Comparison of ENCODE assay signal across 26 mouse cellular contexts in the genomic region with DNA sequence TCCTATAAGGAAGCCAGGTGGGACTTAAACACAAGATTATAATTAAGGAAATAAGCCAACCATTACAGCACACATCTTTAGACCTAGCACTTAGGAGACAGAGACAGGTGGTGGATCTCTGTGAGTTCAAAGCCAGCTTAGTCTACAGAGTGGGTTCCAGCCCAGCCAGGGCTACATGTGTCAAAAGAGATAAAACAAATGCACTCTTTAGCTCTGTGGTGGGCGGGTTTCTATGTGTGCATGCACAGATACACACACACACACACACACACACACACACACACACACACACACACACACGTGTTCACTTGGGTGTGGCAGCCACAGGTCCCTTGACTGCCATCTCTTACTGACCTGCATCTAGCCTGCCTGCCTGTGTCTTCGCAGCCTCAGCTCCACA. TPM values are rescaled to one million over a fixed set of nuclear protein-coding genes. Genes with fewer than 3 reads are reported as not detected.
DNase-seq lines count a peak whose midpoint lies in the region; ATAC-seq lines count a peak whose summit lies in the region.
"Had no signal": no experiment of that assay in that cellular context is flagged by ENCODE, and none has a peak within 500 bp of the region (broad histone marks: within the 10 kb centered on the region; RNA-seq: fewer than 3 reads in every experiment).

No protein-coding gene starts in this region.

- DNase-seq in kidney, adult 11 months, result no peak
- peak; percentile 28 for DNase-seq in c-Kit-positive CD71-positive TER-119-negative erythroid progenitor cells, embryonic 14.5 days (ENCODE audit: low read depth)
- DNase-seq in frontal cortex, postnatal 10 days (ENCODE audit: low spot score in 2 of 2), result no peak
- DNase-seq in layer of hippocampus, adult 11-12 months (ENCODE audit: low spot score), result no peak
- DNase-seq: adrenal gland, postnatal 25 days; cerebellum, adult 9-11 months; heart, adult 2 months; heart, postnatal 4 days; kidney, adult 18-20 months; lung, embryonic 14.5 days; right cerebral cortex, postnatal 4 days; thymus, adult 2 months; thymus, postnatal 36 days had no signal

- H3K9me3 ChIP-seq in kidney, embryonic 16.5 days (ENCODE audit: low read length), result no peaks in the 10 kb centered on the region
- H3K9me3 ChIP-seq in liver, embryonic 12.5 days (replicated peaks), result no peaks in the 10 kb centered on the region
- H3K9me3 ChIP-seq: embryonic facial prominence, embryonic 13.5 days; heart, embryonic 12.5 days; hindbrain, embryonic 13.5 days; megakaryocyte, embryonic 14.5 days; midbrain, embryonic 13.5 days; neural tube, embryonic 13.5 days had no signal

- no peak overlapping the region for H3K9ac ChIP-seq in kidney, embryonic 16.5 days (replicated peaks; ENCODE audit: low read length)
- H3K9ac ChIP-seq in liver, embryonic 12.5 days, result no peak overlapping the region
- H3K9ac ChIP-seq: embryonic facial prominence, embryonic 13.5 days; heart, embryonic 12.5 days; hindbrain, embryonic 13.5 days; lung, embryonic 14.5 days; midbrain, embryonic 13.5 days; neural tube, embryonic 13.5 days had no signal

- no peak for ATAC-seq in kidney, embryonic 16.5 days (ENCODE audit: low FRiP score, low TSS enrichment)
- peak; percentile 66 for ATAC-seq in liver, embryonic 12.5 days
- peak; percentile 73 for ATAC-seq in megakaryocyte-erythroid progenitor cell, adult 5-6 weeks (replicated peaks; ENCODE audit: low FRiP score, low TSS enrichment, poor library complexity, severe bottlenecking)
- ATAC-seq: CD4-positive, CD25-positive, alpha-beta regulatory T cell, adult 4 months; forebrain, embryonic 16.5 days; midbrain, embryonic 13.5 days had no signal

- peaks cover 50% of the 10 kb centered on the region for H3K4me1 ChIP-seq in kidney, embryonic 16.5 days (ENCODE audit: insufficient read depth, low read length)
- H3K4me1 ChIP-seq in liver, embryonic 12.5 days, result peaks cover 53% of the 10 kb centered on the region

- H3K27ac ChIP-seq in kidney, embryonic 16.5 days (ENCODE audit: low read length), result peak overlapping the region; percentile 73; the same call in 1 of the 2 replicates
- H3K27ac ChIP-seq in liver, embryonic 12.5 days, result no peak overlapping the region
- H3K27ac ChIP-seq: embryonic facial prominence, embryonic 13.5 days; heart, adult 2 months; hindbrain, embryonic 13.5 days; left cerebral cortex, adult 2 months; neural tube, embryonic 13.5 days had no signal

- no peak overlapping the region for H3K4me2 ChIP-seq in kidney, embryonic 16.5 days (replicated peaks; ENCODE audit: low read depth, low read length)
- no peak overlapping the region for H3K4me2 ChIP-seq in liver, embryonic 12.5 days
- H3K4me2 ChIP-seq: embryonic facial prominence, embryonic 13.5 days; heart, embryonic 12.5 days; hindbrain, embryonic 13.5 days; lung, embryonic 14.5 days; midbrain, embryonic 13.5 days; neural tube, embryonic 13.5 days had no signal

- H3K27me3 ChIP-seq in kidney, embryonic 16.5 days (ENCODE audit: insufficient read depth, low read length), result no peaks in the 10 kb centered on the region
- no peaks in the 10 kb centered on the region for H3K27me3 ChIP-seq in liver, embryonic 12.5 days (replicated peaks)
- H3K27me3 ChIP-seq: embryonic facial prominence, embryonic 13.5 days; heart, embryonic 12.5 days; hindbrain, embryonic 13.5 days; megakaryocyte, embryonic 14.5 days; midbrain, embryonic 13.5 days; neural tube, embryonic 13.5 days had no signal

- WGBS in kidney, embryonic 16.5 days, result 72% methylated on average over 3 of the region's 3 CpGs
- 40% methylated on average over 3 of the region's 3 CpGs for WGBS in liver, embryonic 12.5 days (ENCODE audit: insufficient replicate concordance)

- H3K4me3 ChIP-seq in kidney, embryonic 16.5 days (ENCODE audit: low read length), result no peak overlapping the region
- no peak overlapping the region for H3K4me3 ChIP-seq in liver, embryonic 12.5 days
- H3K4me3 ChIP-seq: embryonic facial prominence, embryonic 13.5 days; erythroblast, embryonic 14.5 days; heart, adult 2 months; heart, embryonic 12.5 days; hindbrain, embryonic 13.5 days; left cerebral cortex, adult 2 months; megakaryocyte, embryonic 14.5 days; midbrain, embryonic 13.5 days; neural tube, embryonic 13.5 days had no signal

- no peaks in the 10 kb centered on the region for H3K36me3 ChIP-seq in kidney, embryonic 16.5 days (ENCODE audit: insufficient read depth, low read length)
- 0 out of 2 replicates have a peak, but pooled peaks cover 9% of the 10 kb centered on the region for H3K36me3 ChIP-seq in liver, embryonic 12.5 days
- H3K36me3 ChIP-seq: embryonic facial prominence, embryonic 13.5 days; heart, embryonic 12.5 days; hindbrain, embryonic 13.5 days; midbrain, embryonic 13.5 days; neural tube, embryonic 13.5 days had no signal

RNA-seq across cellular contexts. Expression of a gene that starts 35.2 kb away (rescaled TPM):
- polyA plus RNA-seq in kidney, embryonic 16.5 days (2015; fragmentation: Nextera tagmentation; extraction: Ambion mirVana), result 32.3 and 34.0 TPM in 2 replicates
- polyA plus RNA-seq in liver, embryonic 12.5 days (2016; fragmentation: Nextera tagmentation; extraction: Ambion mirVana), result 18.8 and 22.1 TPM in 2 replicates
- total RNA-seq in megakaryocyte-erythroid progenitor cell, adult 5-6 weeks (2014; fragmentation: Nextera tagmentation), result 47.6 and 82.8 TPM in 2 replicates
- 21.0 and 56.9 TPM in 2 replicates for total RNA-seq in megakaryocyte-erythroid progenitor cell, adult 5-6 weeks (2017)

RNA-seq across cellular contexts. Expression of a gene that starts 45.7 kb away (rescaled TPM):
- 2.1 and 2.2 TPM in 2 replicates for polyA plus RNA-seq in kidney, embryonic 16.5 days (2015; fragmentation: Nextera tagmentation; extraction: Ambion mirVana)
- 2.0 and 2.1 TPM in 2 replicates for polyA plus RNA-seq in liver, embryonic 12.5 days (2016; fragmentation: Nextera tagmentation; extraction: Ambion mirVana)
- total RNA-seq in megakaryocyte-erythroid progenitor cell, adult 5-6 weeks (2014; fragmentation: Nextera tagmentation), result 7.6 and 9.7 TPM in 2 replicates
- 1.7 and 2.0 TPM in 2 replicates for total RNA-seq in megakaryocyte-erythroid progenitor cell, adult 5-6 weeks (2017)

RNA-seq across cellular contexts. Expression of a gene that starts 50.1 kb away (rescaled TPM):
- 543 and 653 TPM in 2 replicates for polyA plus RNA-seq in kidney, embryonic 16.5 days (2015; fragmentation: Nextera tagmentation; extraction: Ambion mirVana)
- 472 and 487 TPM in 2 replicates for polyA plus RNA-seq in liver, embryonic 12.5 days (2016; fragmentation: Nextera tagmentation; extraction: Ambion mirVana)
- 3,438 and 3,746 TPM in 2 replicates for total RNA-seq in megakaryocyte-erythroid progenitor cell, adult 5-6 weeks (2014; fragmentation: Nextera tagmentation)
- 861 and 1,170 TPM in 2 replicates for total RNA-seq in megakaryocyte-erythroid progenitor cell, adult 5-6 weeks (2017)
